Mouse (Mus musculus) heart, postnatal 0 days (tissue): ENCODE measurements around the gene Myog. TPM values are rescaled to one million over a fixed set of nuclear protein-coding genes. Genes with fewer than 3 reads are reported as not detected.

Experiments used
- ATAC-seq: fragments of 200-750 bp; cut with Nextera tagmentation; 2 replicates; pipeline ENCODE4 v1.8.0; 2017; ENCODE audit warnings: low read depth, moderate number of reproducible peaks, moderate library complexity; ENCODE audit not compliant: insufficient read depth
- DNase-seq: peaks from one replicate; pipeline ENCODE4 v3.0.0-alpha.2; 2016; ENCODE audit warnings: low spot score
- H3K27ac ChIP-seq: fragments of 300-500 bp; sonication (generic); 2 replicates; pipeline ENCODE4 v1.5.1; 2014; ENCODE audit warnings: low read depth, mild to moderate bottlenecking
- H3K27me3 ChIP-seq: fragments of 300-500 bp; sonication (generic); 2 replicates; pipeline ENCODE4 v1.6.1; 2014; ENCODE audit warnings: low read length, mixed read lengths; ENCODE audit not compliant: control insufficient read depth, insufficient read depth
- H3K36me3 ChIP-seq: fragments of 300-500 bp; sonication (generic); replicated peaks from 2 replicates; pipeline ENCODE4 v1.6.1; 2014; ENCODE audit warnings: low read length, mixed read lengths; ENCODE audit not compliant: control insufficient read depth, insufficient read depth
- H3K4me1 ChIP-seq: fragments of 300-500 bp; sonication (generic); 2 replicates; pipeline ENCODE4 v1.6.1; 2014; ENCODE audit warnings: antibody characterized with exemption; ENCODE audit not compliant: control insufficient read depth, insufficient read depth
- H3K4me2 ChIP-seq: fragments of 300-500 bp; sonication (generic); 2 replicates; pipeline ENCODE4 v1.6.1; 2014; ENCODE audit warnings: low read depth, mild to moderate bottlenecking, low read length, moderate library complexity
- H3K4me3 ChIP-seq: fragments of 300-500 bp; sonication (generic); 2 replicates; pipeline ENCODE4 v1.5.1; 2014; ENCODE audit warnings: low read depth, low read length
- H3K9ac ChIP-seq: fragments of 300-500 bp; sonication (generic); replicated peaks from 2 replicates; pipeline ENCODE4 v1.6.1; 2014; ENCODE audit warnings: low read depth, low read length, mixed read lengths
- H3K9me3 ChIP-seq: fragments of 300-500 bp; sonication (generic); replicated peaks from 2 replicates; pipeline ENCODE4 v1.6.1; 2016; ENCODE audit warnings: low read length; ENCODE audit not compliant: control insufficient read depth
- CTCF ChIP-seq: IDR thresholded peaks from 2 replicates; pipeline ENCODE4 v1.5.1; 2016; ENCODE audit warnings: antibody characterized with exemption, control low read depth, low read depth
- EP300 ChIP-seq: IDR thresholded peaks from 2 replicates; pipeline ENCODE4 v1.6.1; 2016; ENCODE audit warnings: antibody characterized with exemption, low read depth
- WGBS: fragments of 180-500 bp; shearing (Covaris S2); extraction: QIAGEN DNeasy Blood & Tissue Kit; methylation state at CpG from one replicate; pipeline ENCODE4 v1.1.7; 2014; 5-methylcytosine and 5-hydroxymethylcytosine counted together
- polyA plus RNA-seq: library from polyadenylated mRNA; unstranded; fragments of >200 nt; fragmentation: Nextera tagmentation; extraction: Ambion mirVana; gene quantifications from 2 replicates; pipeline ENCODE4 v1.2.1, GENCODE M21; 2015
- total RNA-seq: library from RNA; depleted of rRNA; stranded (reverse); fragments of >200 nt; gene quantifications from 2 replicates; pipeline ENCODE4 v1.2.3, GENCODE M21; 2014; ENCODE audit warnings: low replicate concordance

The Myog gene
- total and polyA plus RNA-seq, 2 experiments from 2014 or later: 0.31 TPM; not detected in 1

DNA sequence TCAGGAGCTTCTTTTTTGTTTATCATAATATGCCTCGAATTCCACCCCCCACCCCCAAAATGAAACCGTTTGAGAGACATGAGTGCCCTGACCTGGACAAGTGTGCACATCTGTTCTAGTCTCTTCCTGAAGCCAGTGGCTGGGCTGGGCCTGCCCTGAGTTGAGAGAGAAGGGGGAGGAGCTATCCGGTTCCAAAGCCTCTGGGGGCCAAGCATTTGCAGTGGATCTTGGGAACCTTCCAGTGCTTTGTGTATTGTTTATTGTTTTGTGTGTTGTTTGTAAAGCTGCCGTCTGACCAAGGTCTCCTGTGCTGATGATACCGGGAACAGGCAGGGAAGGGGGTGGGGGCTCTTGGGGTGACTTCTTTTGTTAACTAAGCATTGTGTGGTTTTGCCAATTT is 2.3 kb downstream of the Myog start:
- 0 out of 2 replicates have a peak, but pooled peaks cover 4% of the 10 kb centered on the region for H3K36me3 ChIP-seq
- no peak for TF ChIP-seq CTCF
- TF ChIP-seq EP300: no peak
- H3K4me2 ChIP-seq: no peak overlapping the region
- DNase-seq: no peak
- peaks cover 11% of the 10 kb centered on the region; the same call in 1 of the 2 replicates for H3K4me1 ChIP-seq
- no peak overlapping the region for H3K9ac ChIP-seq
- H3K9me3 ChIP-seq: no peaks in the 10 kb centered on the region
- ATAC-seq: peak; percentile 49
- no peak overlapping the region for H3K27ac ChIP-seq
- no peaks in the 10 kb centered on the region for H3K27me3 ChIP-seq
- WGBS: 39% methylated on average over 5 of the region's 5 CpGs
- H3K4me3 ChIP-seq: no peak overlapping the region

DNA sequence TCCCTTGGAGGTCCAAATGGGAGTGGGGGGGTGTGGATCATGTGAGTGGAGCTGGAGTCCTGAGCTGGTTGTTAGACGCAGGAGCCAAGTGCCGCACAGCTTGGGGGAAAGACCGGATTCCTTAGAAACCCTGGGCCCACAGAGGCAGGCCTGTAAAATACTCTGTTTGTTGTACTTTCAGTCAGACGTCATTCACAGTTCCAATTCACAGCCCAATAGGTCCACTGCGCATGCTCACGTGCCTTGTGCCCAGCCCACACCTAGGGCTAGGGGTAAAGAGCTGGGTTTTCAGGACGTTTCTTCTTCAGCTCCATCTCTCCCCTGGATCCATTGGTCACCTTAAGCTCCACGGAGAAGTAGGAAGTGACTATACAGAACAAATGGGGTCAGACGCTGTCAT is 2.8 kb downstream of the Myog start:
- Histone ChIP-seq H3K4me2 (no peak overlapping the region), H3K4me3 (no peak overlapping the region), H3K9ac (no peak overlapping the region), H3K36me3 (0 out of 2 replicates have a peak, but pooled peaks cover 4% of the 10 kb centered on the region), H3K4me1 (peaks cover 11% of the 10 kb centered on the region; the same call in 1 of the 2 replicates), H3K9me3 (no peaks in the 10 kb centered on the region), H3K27ac (no peak overlapping the region), H3K27me3 (no peaks in the 10 kb centered on the region)
- DNase-seq (no peak), ATAC-seq (no peak)
- 54% methylated on average over 9 of the region's 9 CpGs for WGBS
- TF ChIP-seq EP300: no peak
- TF ChIP-seq CTCF: no peak

DNA sequence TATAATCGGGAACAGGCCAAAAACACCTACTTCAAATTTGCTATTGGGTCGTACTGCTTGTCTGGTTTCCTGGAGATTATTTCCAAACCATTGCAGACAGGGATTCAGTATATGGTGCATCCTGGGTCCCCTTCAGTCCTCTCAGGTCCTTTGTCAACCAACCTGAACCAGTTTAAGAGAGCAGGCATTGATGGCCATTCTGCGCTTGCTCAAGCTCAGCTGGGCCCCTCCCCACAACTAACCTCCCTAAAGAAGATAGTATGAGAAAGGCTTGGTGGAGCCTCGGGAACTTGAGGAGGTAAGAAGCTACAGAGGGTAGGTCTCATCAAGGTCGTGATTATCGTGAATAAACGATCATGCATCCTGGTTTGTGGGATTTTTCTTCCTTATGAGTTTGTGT is 3.5 kb downstream of the Myog start:
- Histone ChIP-seq H3K27ac (no peak overlapping the region), H3K27me3 (0 out of 2 replicates have a peak, but pooled peaks cover 1% of the 10 kb centered on the region), H3K9me3 (no peaks in the 10 kb centered on the region), H3K9ac (no peak overlapping the region), H3K4me2 (no peak overlapping the region), H3K4me1 (peaks cover 11% of the 10 kb centered on the region; the same call in 1 of the 2 replicates), H3K4me3 (no peak overlapping the region), H3K36me3 (0 out of 2 replicates have a peak, but pooled peaks cover 4% of the 10 kb centered on the region)
- 83% methylated on average over 7 of the region's 7 CpGs for WGBS
- TF ChIP-seq EP300 (no peak), CTCF (no peak)
- ATAC-seq (no peak), DNase-seq (no peak)

DNA sequence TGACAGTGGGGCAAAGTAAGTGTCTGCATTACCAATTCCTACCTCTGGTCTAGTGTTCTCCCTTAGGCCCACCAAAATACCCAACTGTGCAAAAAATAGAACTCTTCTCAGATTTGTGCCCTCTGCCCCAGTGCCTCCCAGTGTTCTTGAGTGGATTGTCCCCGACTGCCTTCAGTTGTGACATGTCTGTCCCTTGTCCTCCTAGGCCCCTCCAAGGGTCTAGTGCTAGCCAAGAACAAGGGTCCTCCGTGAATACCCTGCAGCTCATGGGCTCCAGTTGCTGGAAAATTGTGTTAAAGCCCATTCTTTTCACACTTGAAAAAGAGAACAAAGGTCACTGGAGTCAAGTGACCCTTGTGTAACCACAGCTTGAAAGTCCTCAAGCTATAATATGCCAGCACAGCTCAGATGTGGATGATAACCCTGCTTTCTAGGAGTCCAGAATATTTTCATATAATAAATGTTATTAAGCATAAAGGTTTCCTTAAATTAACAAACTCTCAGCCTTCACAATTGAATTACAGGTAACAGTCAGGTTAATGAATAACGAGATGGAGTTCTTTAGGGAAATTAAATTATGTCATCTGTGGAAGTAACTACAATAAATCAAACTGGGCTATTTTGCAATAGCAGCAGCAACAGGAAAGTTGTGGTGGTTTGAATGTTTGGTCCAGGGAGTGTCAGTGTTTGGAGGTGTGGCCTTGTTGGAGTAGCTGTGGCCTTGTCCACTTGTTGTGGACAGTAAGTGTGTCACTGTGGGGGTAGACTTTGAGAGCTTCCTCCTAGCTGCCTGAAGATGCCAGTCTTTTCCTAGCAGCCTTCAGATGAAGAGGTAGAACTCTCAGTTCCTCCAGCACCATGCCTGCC is 4.2 kb downstream of the Myog start:
- Histone ChIP-seq H3K9ac (no peak overlapping the region), H3K27ac (no peak overlapping the region), H3K4me3 (no peak overlapping the region), H3K4me1 (peaks cover 12% of the 10 kb centered on the region; the same call in 1 of the 2 replicates), H3K27me3 (0 out of 2 replicates have a peak, but pooled peaks cover 3% of the 10 kb centered on the region), H3K4me2 (no peak overlapping the region), H3K9me3 (no peaks in the 10 kb centered on the region), H3K36me3 (0 out of 2 replicates have a peak, but pooled peaks cover 4% of the 10 kb centered on the region)
- WGBS: 74% methylated on average over 3 of the region's 3 CpGs
- ATAC-seq (peak; percentile 40; the same call in 1 of the 2 replicates), DNase-seq (no peak)
- TF ChIP-seq EP300 (no peak), CTCF (no peak)

DNA sequence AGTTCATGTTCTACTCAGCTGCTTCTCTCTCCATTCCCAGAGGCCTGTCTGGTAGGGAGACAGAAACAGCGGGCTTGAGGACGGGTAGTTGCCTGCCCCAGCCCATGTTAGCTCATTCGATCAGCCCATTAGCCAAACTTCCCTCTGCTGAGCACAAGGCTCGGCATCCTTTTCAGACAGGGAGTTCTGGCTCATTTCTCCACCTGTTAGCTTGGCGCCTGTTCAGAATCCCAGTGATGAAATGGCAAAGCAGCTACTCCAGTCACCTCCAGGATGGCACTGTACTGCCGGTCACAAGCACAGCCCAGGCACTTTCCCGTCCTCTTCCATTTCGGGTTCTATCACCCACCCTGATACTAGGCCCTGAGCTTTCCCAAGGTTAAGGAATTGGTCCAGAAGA is 7.5 kb downstream of the Myog start:
- TF ChIP-seq CTCF: no peak
- TF ChIP-seq EP300: no peak
- H3K4me1 ChIP-seq: peaks cover 19% of the 10 kb centered on the region
- no peak overlapping the region for H3K4me3 ChIP-seq
- no peak for ATAC-seq
- H3K9me3 ChIP-seq: no peaks in the 10 kb centered on the region
- no peak overlapping the region for H3K9ac ChIP-seq
- 0 out of 2 replicates have a peak, but pooled peaks cover 3% of the 10 kb centered on the region for H3K27me3 ChIP-seq
- DNase-seq: no peak
- no peak overlapping the region for H3K4me2 ChIP-seq
- no peak overlapping the region for H3K27ac ChIP-seq
- 87% methylated on average over 8 of the region's 8 CpGs for WGBS
- 0 out of 2 replicates have a peak, but pooled peaks cover 4% of the 10 kb centered on the region for H3K36me3 ChIP-seq
